Mouse (Mus musculus): Measurements from ENCODE around the gene Taf11. TPM values are rescaled to one million over a fixed set of nuclear protein-coding genes. Genes with fewer than 3 reads are reported as not detected.

The Taf11 gene
- polyA plus RNA-seq, 1 experiment = 45.2 TPM

DNA sequence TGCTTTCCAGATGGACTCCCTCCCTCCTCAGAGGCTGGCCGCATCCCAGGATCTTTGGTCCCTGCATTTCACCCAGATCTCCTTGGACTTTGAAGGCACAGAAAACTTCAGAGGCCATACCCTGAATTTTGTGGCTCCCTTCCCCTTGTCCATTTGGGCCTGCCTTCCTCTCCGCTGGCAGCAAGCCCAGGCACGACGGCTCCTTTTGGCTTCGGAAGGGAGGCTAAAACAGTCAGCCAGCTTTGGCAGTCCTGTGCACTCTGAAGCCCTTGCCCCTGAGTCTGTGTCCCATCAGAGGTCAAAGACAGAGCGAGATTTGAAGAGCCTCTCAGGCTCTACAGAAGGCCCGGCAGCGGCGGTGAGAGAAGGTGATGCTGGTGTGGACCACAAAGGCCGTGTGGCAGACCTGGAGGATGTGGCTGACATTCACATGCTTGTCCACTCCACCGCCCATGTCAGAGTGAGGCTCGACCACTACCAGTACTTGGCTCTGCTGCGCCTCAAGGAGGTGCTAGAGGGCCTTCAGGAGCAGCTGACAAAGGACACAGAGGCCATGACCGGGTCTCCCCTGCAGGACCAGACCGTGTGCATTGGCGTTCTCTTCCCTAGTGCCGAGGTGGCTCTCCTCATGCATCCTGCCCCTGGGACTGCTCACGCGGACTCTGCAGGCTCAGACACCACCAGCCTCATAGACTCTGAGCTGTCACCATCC lies 23.0 kb downstream of the Taf11 start:
- no peak overlapping the region for H3K4me3 ChIP-seq (ENCODE audit: insufficient read depth, low read length)
- H3K27ac ChIP-seq (ENCODE audit: insufficient read depth, low read length) = no peak overlapping the region
- TF ChIP-seq CTCF (IDR thresholded peaks at IDR 0.05; ENCODE audit: extremely low read depth, insufficient read depth, low read length) = no peak
- no peak for TF ChIP-seq POLR2A (IDR thresholded peaks at IDR 0.05; ENCODE audit: extremely low read depth, insufficient read depth, low read length)
- no peaks in the 10 kb centered on the region for H3K4me1 ChIP-seq (ENCODE audit: control insufficient read depth, insufficient read depth, low read length)

DNA sequence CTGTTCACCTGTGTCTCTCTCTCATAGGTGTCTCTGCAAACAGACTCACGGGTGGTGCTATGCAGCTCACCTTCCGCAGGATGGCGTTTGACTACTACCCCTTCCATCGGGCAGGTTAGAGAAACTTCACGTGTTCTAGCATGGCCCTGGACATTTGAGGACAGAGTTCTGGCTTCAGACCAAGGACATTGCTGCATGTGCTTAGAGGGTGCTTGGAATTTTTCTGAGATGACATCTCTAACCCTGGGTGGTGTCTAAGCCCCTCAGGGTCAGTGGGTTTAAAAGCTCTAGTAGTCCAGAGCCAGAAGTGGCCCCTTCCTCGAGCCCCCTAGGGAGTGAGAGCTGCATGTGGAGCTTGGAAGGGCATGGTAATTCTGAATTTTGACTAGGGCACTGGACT lies 25.6 kb downstream of the Taf11 start:
- no peak for TF ChIP-seq CTCF (IDR thresholded peaks at IDR 0.05; ENCODE audit: extremely low read depth, insufficient read depth, low read length)
- H3K4me1 ChIP-seq (ENCODE audit: control insufficient read depth, insufficient read depth, low read length) = no peaks in the 10 kb centered on the region

DNA sequence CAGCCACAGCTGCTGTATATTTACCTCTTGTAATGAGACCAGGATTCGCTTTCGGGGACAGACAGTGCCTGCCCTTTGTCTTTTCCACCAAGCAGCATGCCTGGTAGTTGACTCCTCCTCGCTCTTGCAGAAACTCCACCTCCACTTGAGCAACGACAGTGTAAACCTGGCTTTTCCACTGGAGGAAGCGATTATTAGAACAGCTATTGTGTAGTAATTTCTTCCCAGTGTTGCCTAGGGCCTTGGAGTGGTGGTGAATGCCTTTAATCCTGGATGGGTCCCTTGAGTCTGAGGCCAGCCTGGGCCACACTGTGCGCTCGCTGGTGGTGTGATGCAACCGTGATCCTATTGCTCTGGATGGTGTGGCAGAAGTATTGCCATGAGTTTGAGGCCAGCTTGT lies 26.5 kb downstream of the Taf11 start:
- TF ChIP-seq CTCF (IDR thresholded peaks at IDR 0.05; ENCODE audit: extremely low read depth, insufficient read depth, low read length) = no peak
- TF ChIP-seq POLR2A (IDR thresholded peaks at IDR 0.05; ENCODE audit: extremely low read depth, insufficient read depth, low read length) = no peak
- no peak overlapping the region for H3K4me3 ChIP-seq (ENCODE audit: insufficient read depth, low read length)
- no peaks in the 10 kb centered on the region for H3K4me1 ChIP-seq (ENCODE audit: control insufficient read depth, insufficient read depth, low read length)
- no peak overlapping the region for H3K27ac ChIP-seq (ENCODE audit: insufficient read depth, low read length)

More for the DNA sequence above, 25.6 kb downstream of the Taf11 start:
- Histone ChIP-seq H3K27ac (ENCODE audit: insufficient read depth, low read length) (no peak overlapping the region), H3K4me3 (ENCODE audit: insufficient read depth, low read length) (no peak overlapping the region)

DNA sequence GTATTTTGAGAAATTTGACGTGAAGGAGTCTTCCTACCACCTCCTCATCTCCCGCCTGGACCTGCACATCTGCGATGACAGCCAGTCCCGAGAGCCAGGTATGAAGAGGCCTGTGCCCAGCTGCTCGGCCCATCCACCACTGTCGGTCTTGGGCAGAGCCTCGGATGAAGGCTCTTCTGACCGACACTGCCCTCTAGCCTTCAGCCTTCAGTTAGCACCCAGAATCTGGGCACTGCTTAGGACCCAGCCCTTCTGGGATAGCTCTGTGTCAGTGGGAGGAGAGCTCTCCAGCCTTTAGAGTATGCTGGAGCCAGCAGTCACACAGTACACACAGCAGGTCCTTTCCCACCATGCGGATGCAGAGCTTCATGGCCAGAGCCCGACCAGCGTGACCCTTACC lies 28.1 kb downstream of the Taf11 start:
- Histone ChIP-seq H3K27ac (ENCODE audit: insufficient read depth, low read length) (no peak overlapping the region), H3K4me1 (ENCODE audit: control insufficient read depth, insufficient read depth, low read length) (no peaks in the 10 kb centered on the region), H3K4me3 (ENCODE audit: insufficient read depth, low read length) (no peak overlapping the region)
- no peak for TF ChIP-seq POLR2A (IDR thresholded peaks at IDR 0.05; ENCODE audit: extremely low read depth, insufficient read depth, low read length)
- TF ChIP-seq CTCF (IDR thresholded peaks at IDR 0.05; ENCODE audit: extremely low read depth, insufficient read depth, low read length) = peak; percentile 36; the same call in 1 of the 2 replicates

DNA sequence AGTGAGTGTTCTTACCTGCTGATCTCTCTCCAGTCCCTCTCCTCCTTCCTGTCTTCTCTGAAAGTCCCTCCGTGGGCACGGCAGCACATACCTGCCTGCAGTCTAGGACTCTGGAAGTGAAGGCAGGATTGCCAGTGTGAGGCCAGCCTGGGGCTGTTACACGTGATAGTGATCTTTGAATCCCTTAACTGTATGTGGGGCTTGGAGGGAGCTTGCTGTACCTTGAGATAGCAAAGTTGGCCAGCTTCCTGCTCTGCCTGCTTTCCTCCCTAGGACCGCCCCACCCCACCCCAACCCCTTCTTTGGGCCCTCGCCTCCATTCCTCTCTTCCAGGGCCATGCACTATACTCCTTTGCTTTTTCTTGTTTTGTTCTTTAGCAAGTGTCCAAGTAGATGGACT lies 35.1 kb downstream of the Taf11 start:
- H3K27ac ChIP-seq (ENCODE audit: insufficient read depth, low read length) = no peak overlapping the region
- H3K4me1 ChIP-seq (ENCODE audit: control insufficient read depth, insufficient read depth, low read length) = 0 out of 2 replicates have a peak, but pooled peaks cover 2% of the 10 kb centered on the region
- H3K4me3 ChIP-seq (ENCODE audit: insufficient read depth, low read length) = no peak overlapping the region
- TF ChIP-seq POLR2A (IDR thresholded peaks at IDR 0.05; ENCODE audit: extremely low read depth, insufficient read depth, low read length) (no peak), CTCF (IDR thresholded peaks at IDR 0.05; ENCODE audit: extremely low read depth, insufficient read depth, low read length) (no peak)

DNA sequence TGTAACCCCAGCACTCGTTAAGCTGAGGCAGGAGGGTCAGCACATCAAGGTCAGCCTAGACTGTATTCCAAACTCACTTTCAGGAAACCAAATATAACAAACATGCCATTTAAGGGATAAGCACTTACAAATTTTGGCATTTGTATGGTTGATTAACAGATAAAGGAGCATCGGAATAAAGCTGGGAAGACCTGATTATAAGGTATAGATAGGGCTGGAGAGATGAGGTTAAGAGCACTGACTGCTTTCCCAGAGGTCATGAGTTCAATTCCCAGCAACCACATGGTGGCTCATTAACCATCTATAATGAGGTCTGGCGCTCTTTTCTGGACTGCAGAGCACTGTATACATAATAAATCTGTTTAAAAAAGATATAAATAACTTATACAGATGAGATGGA lies 36.1 kb downstream of the Taf11 start:
- Histone ChIP-seq H3K4me3 (ENCODE audit: insufficient read depth, low read length) (no peak overlapping the region), H3K4me1 (ENCODE audit: control insufficient read depth, insufficient read depth, low read length) (0 out of 2 replicates have a peak, but pooled peaks cover 2% of the 10 kb centered on the region), H3K27ac (ENCODE audit: insufficient read depth, low read length) (no peak overlapping the region)
- TF ChIP-seq CTCF (IDR thresholded peaks at IDR 0.05; ENCODE audit: extremely low read depth, insufficient read depth, low read length) = no peak
- no peak for TF ChIP-seq POLR2A (IDR thresholded peaks at IDR 0.05; ENCODE audit: extremely low read depth, insufficient read depth, low read length)

DNA sequence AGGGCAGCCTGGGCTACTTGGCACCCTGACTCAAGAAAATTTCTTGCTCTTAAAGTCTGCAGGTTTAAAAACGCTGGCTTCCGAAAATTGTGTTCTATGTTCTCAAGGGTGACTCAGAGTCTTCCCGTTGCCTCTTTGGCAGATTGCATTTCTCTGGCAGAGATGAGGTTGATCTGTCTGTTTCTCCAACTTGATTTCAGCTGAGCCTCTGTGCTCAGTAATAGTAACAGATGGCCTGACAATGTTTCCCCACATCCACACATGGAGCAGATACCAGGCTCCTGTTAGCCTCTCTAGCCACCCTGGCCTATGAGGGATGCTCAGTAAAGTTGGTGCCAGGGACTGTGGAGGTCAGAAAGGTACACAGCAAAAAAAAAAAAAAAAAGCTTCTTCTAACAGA lies 37.8 kb downstream of the Taf11 start:
- H3K27ac ChIP-seq (ENCODE audit: insufficient read depth, low read length) = no peak overlapping the region
- H3K4me3 ChIP-seq (ENCODE audit: insufficient read depth, low read length) = no peak overlapping the region
- TF ChIP-seq CTCF (IDR thresholded peaks at IDR 0.05; ENCODE audit: extremely low read depth, insufficient read depth, low read length) = no peak
- TF ChIP-seq POLR2A (IDR thresholded peaks at IDR 0.05; ENCODE audit: extremely low read depth, insufficient read depth, low read length) = no peak
- 0 out of 2 replicates have a peak, but pooled peaks cover 2% of the 10 kb centered on the region for H3K4me1 ChIP-seq (ENCODE audit: control insufficient read depth, insufficient read depth, low read length)

DNA sequence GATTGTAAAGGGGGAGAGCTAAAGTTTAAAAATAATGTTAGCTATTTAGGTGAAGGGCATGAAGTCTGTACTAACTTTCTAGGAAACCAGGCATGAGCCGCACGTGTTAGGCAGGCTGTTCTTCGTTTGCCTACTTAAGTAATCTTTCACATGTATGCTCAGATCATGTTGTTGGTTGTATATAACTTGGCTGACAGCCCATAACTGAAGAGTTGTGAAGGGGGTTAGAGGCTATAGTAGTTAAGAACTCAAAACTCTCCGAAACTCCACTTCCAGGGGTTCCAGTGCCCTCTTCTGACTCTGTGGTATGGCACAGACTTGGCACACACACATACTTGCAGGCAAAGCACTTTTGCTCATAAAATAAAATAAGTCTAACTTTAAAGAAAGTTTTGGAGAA lies 42.9 kb downstream of the Taf11 start:
- no peak for TF ChIP-seq POLR2A (IDR thresholded peaks at IDR 0.05; ENCODE audit: extremely low read depth, insufficient read depth, low read length)
- no peaks in the 10 kb centered on the region for H3K4me1 ChIP-seq (ENCODE audit: control insufficient read depth, insufficient read depth, low read length)
- H3K4me3 ChIP-seq (ENCODE audit: insufficient read depth, low read length) = no peak overlapping the region
- no peak overlapping the region for H3K27ac ChIP-seq (ENCODE audit: insufficient read depth, low read length)

DNA sequence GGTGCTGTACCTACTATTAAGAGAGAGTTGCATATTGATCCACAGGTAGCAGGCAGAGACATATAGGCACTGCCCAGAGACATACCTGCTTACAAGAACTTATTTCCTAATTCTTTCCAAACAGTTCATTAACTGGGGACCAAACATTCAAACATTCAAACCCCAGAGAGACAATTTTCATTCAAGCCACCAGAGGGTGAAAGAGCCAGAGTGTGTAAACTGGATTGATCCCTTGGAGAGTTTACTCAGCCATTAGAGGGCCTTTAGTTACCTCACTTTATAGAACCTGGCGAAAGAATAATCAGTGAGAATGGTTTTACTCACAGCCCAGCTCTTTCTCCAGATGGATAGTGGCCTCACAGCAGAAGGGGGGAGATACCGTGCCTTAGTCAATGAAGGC lies 44.2 kb downstream of the Taf11 start:
- Histone ChIP-seq H3K4me3 (ENCODE audit: insufficient read depth, low read length) (no peak overlapping the region), H3K27ac (ENCODE audit: insufficient read depth, low read length) (no peak overlapping the region), H3K4me1 (ENCODE audit: control insufficient read depth, insufficient read depth, low read length) (no peaks in the 10 kb centered on the region)
- TF ChIP-seq POLR2A (IDR thresholded peaks at IDR 0.05; ENCODE audit: extremely low read depth, insufficient read depth, low read length) (no peak), CTCF (IDR thresholded peaks at IDR 0.05; ENCODE audit: extremely low read depth, insufficient read depth, low read length) (no peak)

DNA sequence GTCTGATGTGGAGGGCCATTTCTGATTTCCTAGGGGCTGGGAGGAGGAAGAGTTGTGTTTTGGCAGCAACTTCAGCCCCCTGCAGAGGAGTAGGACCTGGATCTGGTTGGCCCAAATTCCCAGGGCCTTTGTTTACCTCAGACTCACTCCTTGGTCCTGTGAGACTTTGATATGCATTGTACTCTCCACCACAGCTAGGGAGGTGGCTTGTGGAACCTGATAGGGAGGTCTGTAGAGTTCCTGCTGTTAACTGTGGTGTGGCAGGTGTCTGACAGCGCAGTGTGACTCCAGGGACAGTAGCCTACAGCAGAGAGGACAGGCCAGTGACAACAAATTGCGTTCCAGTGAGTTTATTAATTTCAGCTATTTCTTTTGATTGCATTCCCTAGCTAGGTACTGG lies 50.5 kb downstream of the Taf11 start:
- Histone ChIP-seq H3K27ac (ENCODE audit: insufficient read depth, low read length) (no peak overlapping the region), H3K4me3 (ENCODE audit: insufficient read depth, low read length) (no peak overlapping the region), H3K4me1 (ENCODE audit: control insufficient read depth, insufficient read depth, low read length) (peaks cover 5% of the 10 kb centered on the region; the same call in 1 of the 2 replicates)
- TF ChIP-seq POLR2A (IDR thresholded peaks at IDR 0.05; ENCODE audit: extremely low read depth, insufficient read depth, low read length) (no peak), CTCF (IDR thresholded peaks at IDR 0.05; ENCODE audit: extremely low read depth, insufficient read depth, low read length) (no peak)
